Mouse (Mus musculus) G1E (cell line): ENCODE measurements around the gene Ifna7. TPM values are rescaled to one million over a fixed set of nuclear protein-coding genes. Genes with fewer than 3 reads are reported as not detected.

Experiments used
- ATAC-seq: 2 replicates; pipeline ENCODE4 v1.8.0; 2016; ENCODE audit warnings: mild to moderate bottlenecking; ENCODE audit not compliant: insufficient number of reproducible peaks, poor library complexity, low FRiP score, severe bottlenecking; ENCODE audit errors: extremely low read depth
- DNase-seq: peaks from one replicate; pipeline ENCODE4 v3.0.0; 2012; ENCODE audit warnings: low spot score
- H3K27me3 ChIP-seq: 2 replicates; pipeline ENCODE4 v1.6.1; 2012; ENCODE audit warnings: mild to moderate bottlenecking, low read length, inconsistent platforms; ENCODE audit not compliant: insufficient read depth
- H3K36me3 ChIP-seq: replicated peaks from 2 replicates; pipeline ENCODE3; 2012; ENCODE audit warnings: mild to moderate bottlenecking, inconsistent platforms
- H3K4me1 ChIP-seq: 2 replicates; pipeline ENCODE4 v1.6.1; 2012; ENCODE audit warnings: low read depth, low read length, inconsistent platforms, mixed read lengths; ENCODE audit not compliant: insufficient read depth
- H3K4me3 ChIP-seq: 2 replicates; pipeline ENCODE4 v1.5.1; 2012; ENCODE audit warnings: low read depth, mild to moderate bottlenecking, inconsistent platforms, low read length, moderate library complexity, mixed read lengths
- H3K9me3 ChIP-seq: replicated peaks from 2 replicates; pipeline ENCODE4 v1.6.1; 2012; ENCODE audit warnings: inconsistent platforms
- CTCF ChIP-seq: IDR thresholded peaks from 2 replicates; pipeline ENCODE4 v1.5.1; 2012; ENCODE audit warnings: low read depth, low read length, inconsistent platforms, mixed read lengths
- GATA1 ChIP-seq: IDR thresholded peaks from 2 replicates; pipeline ENCODE4 v1.6.1; 2012; ENCODE audit warnings: borderline replicate concordance, low read length, inconsistent platforms, mixed read lengths
- GATA2 ChIP-seq: IDR thresholded peaks from 2 replicates; pipeline ENCODE4 v1.6.1; 2012; ENCODE audit warnings: low read depth, low read length, inconsistent platforms, borderline replicate concordance
- POLR2AphosphoS5 ChIP-seq: IDR thresholded peaks from 2 replicates; pipeline ENCODE4 v1.6.1; 2012; ENCODE audit warnings: low read depth, low read length, inconsistent platforms; ENCODE audit not compliant: insufficient replicate concordance
- TAL1 ChIP-seq: conservative IDR thresholded peaks from 2 replicates; pipeline ENCODE4 v1.6.1; 2012; ENCODE audit warnings: low read depth, low read length, inconsistent platforms, mixed read lengths
- polyA plus RNA-seq: library from polyadenylated mRNA; stranded (reverse); fragments of >175 nt; gene quantifications from 2 replicates; pipeline ENCODE4 v1.2.3, GENCODE M21; 2012
- total RNA-seq, 2 experiments: library from RNA; stranded (forward) in 1 of 2; stranded (reverse) in 1 of 2; fragments of 200-1000 nt in 1 of 2; fragments of >200 nt in 1 of 2; fragmentation: Nextera tagmentation in 1 of 2; gene quantifications; 2 replicates each; pipeline ENCODE4 v1.2.3; 2014 to 2017

Gene Ifna7
- total and polyA plus RNA-seq, 3 experiments = not detected

- no peaks in the 10 kb centered on the region for H3K4me1 ChIP-seq
- H3K4me3 ChIP-seq = no peak overlapping the region
- no peaks in the 10 kb centered on the region for H3K9me3 ChIP-seq
- TF ChIP-seq GATA2 (no peak), POLR2AphosphoS5 (no peak), TAL1 (no peak), CTCF (no peak), GATA1 (no peak)
- H3K36me3 ChIP-seq = no peaks in the 10 kb centered on the region
- no peaks in the 10 kb centered on the region for H3K27me3 ChIP-seq
- ATAC-seq = no peak
- no peak for DNase-seq
These were observed 35.2 kb downstream of the Ifna7 start for GRCm38 (mm10) chr4:88851026-88851763.

- no peak for ATAC-seq
- Histone ChIP-seq H3K9me3 (no peaks in the 10 kb centered on the region), H3K36me3 (no peaks in the 10 kb centered on the region), H3K4me3 (no peak overlapping the region), H3K27me3 (no peaks in the 10 kb centered on the region), H3K4me1 (no peaks in the 10 kb centered on the region)
- no peak for TF ChIP-seq CTCF
- TF ChIP-seq GATA2 = no peak
- no peak for TF ChIP-seq POLR2AphosphoS5
- TF ChIP-seq TAL1 = no peak
- TF ChIP-seq GATA1 = no peak
- DNase-seq = no peak
These were observed 43.2 kb downstream of the Ifna7 start for GRCm38 (mm10) chr4:88859214-88859613.

GRCm38 (mm10) chr4:88863309-88863708 is 47.3 kb downstream of the Ifna7 start:
- Histone ChIP-seq H3K27me3 (no peaks in the 10 kb centered on the region), H3K36me3 (no peaks in the 10 kb centered on the region), H3K4me1 (no peaks in the 10 kb centered on the region), H3K9me3 (no peaks in the 10 kb centered on the region), H3K4me3 (no peak overlapping the region)
- DNase-seq = no peak
- no peak for ATAC-seq
- TF ChIP-seq GATA1 = no peak
- no peak for TF ChIP-seq GATA2
- TF ChIP-seq CTCF = no peak

- Histone ChIP-seq H3K9me3 (no peaks in the 10 kb centered on the region), H3K4me1 (no peaks in the 10 kb centered on the region), H3K36me3 (no peaks in the 10 kb centered on the region), H3K4me3 (no peak overlapping the region), H3K27me3 (no peaks in the 10 kb centered on the region)
- TF ChIP-seq POLR2AphosphoS5 = no peak
- no peak for TF ChIP-seq TAL1
- no peak for TF ChIP-seq GATA2
- TF ChIP-seq GATA1 = no peak
- no peak for TF ChIP-seq CTCF
- no peak for DNase-seq
- no peak for ATAC-seq
These were observed 48.6 kb downstream of the Ifna7 start for GRCm38 (mm10) chr4:88864599-88864998.

- TF ChIP-seq GATA1 (no peak), CTCF (no peak), TAL1 (no peak), GATA2 (no peak), POLR2AphosphoS5 (no peak)
- H3K4me3 ChIP-seq = no peak overlapping the region
- H3K4me1 ChIP-seq = no peaks in the 10 kb centered on the region
- no peaks in the 10 kb centered on the region for H3K27me3 ChIP-seq
- H3K9me3 ChIP-seq = no peaks in the 10 kb centered on the region
- no peaks in the 10 kb centered on the region for H3K36me3 ChIP-seq
- ATAC-seq (no peak), DNase-seq (no peak)
These were observed 49.1 kb downstream of the Ifna7 start for GRCm38 (mm10) chr4:88865011-88865569.

Other genes with a start within 250 kb of the Ifna7 start
Only the 20 nearest of the 30 such genes appear.
- not detected in 2 replicates for gene Gm13271, start 61.4 kb upstream of the Ifna7 start, total RNA-seq (2014; fragmentation: Nextera tagmentation)
- gene Gm13271, start 61.4 kb upstream of the Ifna7 start, total RNA-seq (2017) = not detected in 2 replicates
- not detected in 2 replicates for gene Gm13271, start 61.4 kb upstream of the Ifna7 start, polyA plus RNA-seq
- gene Gm13283, start 56.1 kb upstream of the Ifna7 start, total RNA-seq (2014; fragmentation: Nextera tagmentation) = not detected in 2 replicates
- gene Gm13283, start 56.1 kb upstream of the Ifna7 start, total RNA-seq (2017) = not detected in 2 replicates
- gene Gm13283, start 56.1 kb upstream of the Ifna7 start, polyA plus RNA-seq = not detected in 2 replicates
- gene Gm13290, start 42.4 kb upstream of the Ifna7 start, total RNA-seq (2014; fragmentation: Nextera tagmentation) = not detected in 2 replicates
- gene Gm13290, start 42.4 kb upstream of the Ifna7 start, total RNA-seq (2017) = not detected in 2 replicates
- gene Gm13290, start 42.4 kb upstream of the Ifna7 start, polyA plus RNA-seq = not detected in 2 replicates
- gene Gm13289, start 39.3 kb upstream of the Ifna7 start, total RNA-seq (2014; fragmentation: Nextera tagmentation) = not detected in 2 replicates
- not detected in 2 replicates for gene Gm13289, start 39.3 kb upstream of the Ifna7 start, total RNA-seq (2017)
- not detected in 2 replicates for gene Gm13289, start 39.3 kb upstream of the Ifna7 start, polyA plus RNA-seq
- gene Gm13272, start 36.4 kb upstream of the Ifna7 start, total RNA-seq (2014; fragmentation: Nextera tagmentation) = not detected in 2 replicates
- gene Gm13272, start 36.4 kb upstream of the Ifna7 start, total RNA-seq (2017) = 0.29 TPM in 1 of 2 replicates, not detected in the other
- gene Gm13272, start 36.4 kb upstream of the Ifna7 start, polyA plus RNA-seq = not detected in 2 replicates
- gene Ifnz, start 34.1 kb upstream of the Ifna7 start, total RNA-seq (2014; fragmentation: Nextera tagmentation) = not detected in 2 replicates
- not detected in 2 replicates for gene Ifnz, start 34.1 kb upstream of the Ifna7 start, total RNA-seq (2017)
- gene Ifnz, start 34.1 kb upstream of the Ifna7 start, polyA plus RNA-seq = not detected in 2 replicates
- gene Gm13276, start 30.5 kb upstream of the Ifna7 start, total RNA-seq (2014; fragmentation: Nextera tagmentation) = not detected in 2 replicates
- gene Gm13276, start 30.5 kb upstream of the Ifna7 start, total RNA-seq (2017) = not detected in 2 replicates
- not detected in 2 replicates for gene Gm13276, start 30.5 kb upstream of the Ifna7 start, polyA plus RNA-seq
- gene Gm13277, start 27.6 kb upstream of the Ifna7 start, total RNA-seq (2014; fragmentation: Nextera tagmentation) = not detected in 2 replicates
- gene Gm13277, start 27.6 kb upstream of the Ifna7 start, total RNA-seq (2017) = not detected in 2 replicates
- not detected in 2 replicates for gene Gm13277, start 27.6 kb upstream of the Ifna7 start, polyA plus RNA-seq
- not detected in 2 replicates for gene Gm13278, start 24.7 kb upstream of the Ifna7 start, total RNA-seq (2014; fragmentation: Nextera tagmentation)
- not detected in 2 replicates for gene Gm13278, start 24.7 kb upstream of the Ifna7 start, total RNA-seq (2017)
- gene Gm13278, start 24.7 kb upstream of the Ifna7 start, polyA plus RNA-seq = not detected in 2 replicates
- gene Gm13275, start 21.7 kb upstream of the Ifna7 start, total RNA-seq (2014; fragmentation: Nextera tagmentation) = not detected in 2 replicates
- 0.27 TPM in 1 of 2 replicates, not detected in the other for gene Gm13275, start 21.7 kb upstream of the Ifna7 start, total RNA-seq (2017)
- not detected in 2 replicates for gene Gm13275, start 21.7 kb upstream of the Ifna7 start, polyA plus RNA-seq
- not detected in 2 replicates for gene Gm13279, start 18.8 kb upstream of the Ifna7 start, total RNA-seq (2014; fragmentation: Nextera tagmentation)
- not detected in 2 replicates for gene Gm13279, start 18.8 kb upstream of the Ifna7 start, total RNA-seq (2017)
- not detected in 2 replicates for gene Gm13279, start 18.8 kb upstream of the Ifna7 start, polyA plus RNA-seq
- gene Gm13285, start 16.6 kb upstream of the Ifna7 start, total RNA-seq (2014; fragmentation: Nextera tagmentation) = not detected in 2 replicates
- not detected in 2 replicates for gene Gm13285, start 16.6 kb upstream of the Ifna7 start, total RNA-seq (2017)
- not detected in 2 replicates for gene Gm13285, start 16.6 kb upstream of the Ifna7 start, polyA plus RNA-seq
- gene Gm13287, start 13.0 kb upstream of the Ifna7 start, total RNA-seq (2014; fragmentation: Nextera tagmentation) = not detected in 2 replicates
- not detected in 2 replicates for gene Gm13287, start 13.0 kb upstream of the Ifna7 start, total RNA-seq (2017)
- gene Gm13287, start 13.0 kb upstream of the Ifna7 start, polyA plus RNA-seq = not detected in 2 replicates
- gene Gm13288, start 10.7 kb upstream of the Ifna7 start, total RNA-seq (2014; fragmentation: Nextera tagmentation) = not detected in 2 replicates
- gene Gm13288, start 10.7 kb upstream of the Ifna7 start, total RNA-seq (2017) = 0.06 and 0.16 TPM in 2 replicates
- gene Gm13288, start 10.7 kb upstream of the Ifna7 start, polyA plus RNA-seq = not detected in 2 replicates
- not detected in 2 replicates for gene Ifna11, start 3.7 kb downstream of the Ifna7 start, total RNA-seq (2014; fragmentation: Nextera tagmentation)
- 0.29 TPM in 1 of 2 replicates, not detected in the other for gene Ifna11, start 3.7 kb downstream of the Ifna7 start, total RNA-seq (2017)
- not detected in 2 replicates for gene Ifna11, start 3.7 kb downstream of the Ifna7 start, polyA plus RNA-seq
- not detected in 2 replicates for gene Ifna6, start 11.2 kb downstream of the Ifna7 start, total RNA-seq (2014; fragmentation: Nextera tagmentation)
- not detected in 2 replicates for gene Ifna6, start 11.2 kb downstream of the Ifna7 start, total RNA-seq (2017)
- not detected in 2 replicates for gene Ifna6, start 11.2 kb downstream of the Ifna7 start, polyA plus RNA-seq
- not detected in 2 replicates for gene Ifna5, start 19.3 kb downstream of the Ifna7 start, total RNA-seq (2014; fragmentation: Nextera tagmentation)
- gene Ifna5, start 19.3 kb downstream of the Ifna7 start, total RNA-seq (2017) = not detected in 2 replicates
- not detected in 2 replicates for gene Ifna5, start 19.3 kb downstream of the Ifna7 start, polyA plus RNA-seq
- not detected in 2 replicates for gene Ifna4, start 25.6 kb downstream of the Ifna7 start, total RNA-seq (2014; fragmentation: Nextera tagmentation)
- gene Ifna4, start 25.6 kb downstream of the Ifna7 start, total RNA-seq (2017) = 0.38 TPM in 1 of 2 replicates, not detected in the other
- not detected in 2 replicates for gene Ifna4, start 25.6 kb downstream of the Ifna7 start, polyA plus RNA-seq
- gene Ifna1, start 33.9 kb downstream of the Ifna7 start, total RNA-seq (2014; fragmentation: Nextera tagmentation) = not detected in 2 replicates
- gene Ifna1, start 33.9 kb downstream of the Ifna7 start, total RNA-seq (2017) = not detected in 2 replicates
- not detected in 2 replicates for gene Ifna1, start 33.9 kb downstream of the Ifna7 start, polyA plus RNA-seq
- gene Ifne, start 64.0 kb downstream of the Ifna7 start, total RNA-seq (2014; fragmentation: Nextera tagmentation) = not detected in 2 replicates
- 0.23 TPM in 1 of 2 replicates, not detected in the other for gene Ifne, start 64.0 kb downstream of the Ifna7 start, total RNA-seq (2017)
- not detected in 2 replicates for gene Ifne, start 64.0 kb downstream of the Ifna7 start, polyA plus RNA-seq